Mouse (Mus musculus): ENCODE data around the gene Iqschfp.

Iqschfp gene

GRCm38 (mm10) chr3:68638703-68639102 lies 746.7 kb downstream of the Iqschfp start:
- no peak for DNase-seq (ENCODE audit: low spot score in 2 of 2)

- no peak for DNase-seq (ENCODE audit: low spot score in 2 of 2)
Measured at GRCm38 (mm10) chr3:68642935-68643334, 750.9 kb downstream of the Iqschfp start.

GRCm38 (mm10) chr3:68646387-68647130 lies 754.5 kb downstream of the Iqschfp start:
- no peak for DNase-seq (ENCODE audit: low spot score in 2 of 2)

GRCm38 (mm10) chr3:68647282-68647681 lies 755.2 kb downstream of the Iqschfp start:
- DNase-seq (ENCODE audit: low spot score in 2 of 2), result no peak

GRCm38 (mm10) chr3:68650251-68650650 lies 758.2 kb downstream of the Iqschfp start:
- DNase-seq (ENCODE audit: low spot score in 2 of 2), result no peak

GRCm38 (mm10) chr3:68656607-68657352 lies 764.7 kb downstream of the Iqschfp start:
- DNase-seq (ENCODE audit: low spot score in 2 of 2), result no peak

GRCm38 (mm10) chr3:68657589-68658245 lies 765.7 kb downstream of the Iqschfp start:
- no peak for DNase-seq (ENCODE audit: low spot score in 2 of 2)

GRCm38 (mm10) chr3:68659996-68660395 lies 768.0 kb downstream of the Iqschfp start:
- no peak for DNase-seq (ENCODE audit: low spot score in 2 of 2)

GRCm38 (mm10) chr3:68660538-68660937 lies 768.5 kb downstream of the Iqschfp start:
- DNase-seq (ENCODE audit: low spot score in 2 of 2), result no peak

GRCm38 (mm10) chr3:68662386-68662785 lies 770.4 kb downstream of the Iqschfp start:
- DNase-seq (ENCODE audit: low spot score in 2 of 2), result no peak

GRCm38 (mm10) chr3:68664337-68664736 lies 772.3 kb downstream of the Iqschfp start:
- no peak for DNase-seq (ENCODE audit: low spot score in 2 of 2)

- no peak for DNase-seq (ENCODE audit: low spot score in 2 of 2)
Measured at GRCm38 (mm10) chr3:68666377-68666776, 774.3 kb downstream of the Iqschfp start.

GRCm38 (mm10) chr3:68667852-68668251 lies 775.8 kb downstream of the Iqschfp start:
- no peak for DNase-seq (ENCODE audit: low spot score in 2 of 2)

- DNase-seq (ENCODE audit: low spot score in 2 of 2), result no peak
Measured at GRCm38 (mm10) chr3:68669418-68669974, 777.5 kb downstream of the Iqschfp start.

- DNase-seq (ENCODE audit: low spot score in 2 of 2), result no peak
Measured at GRCm38 (mm10) chr3:68674721-68675120, 782.7 kb downstream of the Iqschfp start.

GRCm38 (mm10) chr3:68675216-68675835 lies 783.3 kb downstream of the Iqschfp start:
- DNase-seq (ENCODE audit: low spot score in 2 of 2), result no peak
